Mouse (Mus musculus): ENCODE measurements at regions not wholly inside any gene's neighbourhood (a gene's known extent, or its start where the extent isn't known, plus 50 kb on each side); places are given as distances from the start of the nearest gene placed in this dataset.

GRCm38 (mm10) chr11:64916783-64917182, 62.1 kb upstream of the Elac2 start:
- no peak for TF ChIP-seq GATA1 (IDR thresholded peaks at IDR 0.05; ENCODE audit: low read length)

- TF ChIP-seq GATA1 (IDR thresholded peaks at IDR 0.05; ENCODE audit: low read length) = no peak
These were observed 61.5 kb upstream of the Elac2 start for GRCm38 (mm10) chr11:64917301-64917700.

- no peak for TF ChIP-seq GATA1 (IDR thresholded peaks at IDR 0.05; ENCODE audit: low read length)
These were observed 53.8 kb upstream of the Elac2 start for GRCm38 (mm10) chr11:64924989-64925388.

GRCm38 (mm10) chr11:64925970-64926369, 52.9 kb upstream of the Elac2 start:
- no peak for TF ChIP-seq GATA1 (IDR thresholded peaks at IDR 0.05; ENCODE audit: low read length)

All from G1E-ER4 (cell line).